Comparison of ENCODE assay signal across 17 mouse cellular contexts in the genomic region with DNA sequence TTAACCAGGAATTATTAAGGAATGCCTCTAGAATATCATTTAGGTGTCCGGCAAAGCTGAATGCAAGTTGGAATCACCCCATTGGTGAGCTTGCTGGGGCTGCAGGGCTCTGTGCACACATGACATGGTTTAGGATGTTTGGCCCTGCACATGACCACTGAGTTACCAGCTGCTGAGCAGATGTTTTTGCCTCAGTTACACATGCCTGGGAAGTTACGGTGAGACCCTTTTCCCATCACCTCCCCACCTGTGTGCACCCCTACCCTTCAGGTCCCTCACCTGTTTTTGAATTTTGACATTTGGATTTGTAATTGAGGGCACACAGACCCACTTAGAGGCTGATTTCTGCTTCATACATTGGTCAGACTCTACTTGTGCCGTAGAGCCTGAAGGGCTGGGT. TPM values are rescaled to one million over a fixed set of nuclear protein-coding genes. Genes with fewer than 3 reads are reported as not detected.
DNase-seq lines count a peak whose midpoint lies in the region; ATAC-seq lines count a peak whose summit lies in the region.
"Had no signal": no experiment of that assay in that cellular context is flagged by ENCODE, and none has a peak within 500 bp of the region (broad histone marks: within the 10 kb centered on the region; RNA-seq: fewer than 3 reads in every experiment).

No protein-coding gene starts in this region.

- 43% methylated on average over 3 of the region's 3 CpGs for WGBS in heart, embryonic 12.5 days
- WGBS in midbrain, embryonic 10.5 days: 47% methylated on average over 3 of the region's 3 CpGs
- WGBS in midbrain, embryonic 16.5 days: 66% methylated on average over 3 of the region's 3 CpGs
- 21% methylated on average over 3 of the region's 3 CpGs for WGBS in embryonic facial prominence, embryonic 14.5 days
- WGBS in limb, embryonic 13.5 days: 20% methylated on average over 3 of the region's 3 CpGs

- H3K27me3 ChIP-seq in heart, embryonic 12.5 days (replicated peaks): no peaks in the 10 kb centered on the region
- no peaks in the 10 kb centered on the region for H3K27me3 ChIP-seq in midbrain, embryonic 10.5 days (ENCODE audit: low read depth, poor library complexity, severe bottlenecking)
- H3K27me3 ChIP-seq in midbrain, embryonic 16.5 days (ENCODE audit: control insufficient read depth, insufficient read depth, low read depth, low read length): no peaks in the 10 kb centered on the region
- no peaks in the 10 kb centered on the region for H3K27me3 ChIP-seq in embryonic facial prominence, embryonic 14.5 days (replicated peaks; ENCODE audit: control insufficient read depth, insufficient read depth, low read length)
- H3K27me3 ChIP-seq in limb, embryonic 13.5 days: no peaks in the 10 kb centered on the region
- H3K27me3 ChIP-seq: intestine, embryonic 15.5 days; lung, embryonic 15.5 days had no signal

- H3K4me1 ChIP-seq in heart, embryonic 12.5 days (replicated peaks): peaks cover 90% of the 10 kb centered on the region
- peaks cover 100% of the 10 kb centered on the region for H3K4me1 ChIP-seq in midbrain, embryonic 10.5 days
- peaks cover 30% of the 10 kb centered on the region for H3K4me1 ChIP-seq in midbrain, embryonic 16.5 days (ENCODE audit: control insufficient read depth, insufficient read depth, low read length)
- peaks cover 88% of the 10 kb centered on the region for H3K4me1 ChIP-seq in embryonic facial prominence, embryonic 14.5 days (ENCODE audit: control insufficient read depth, insufficient read depth, low read length)
- H3K4me1 ChIP-seq in limb, embryonic 13.5 days: peaks cover 93% of the 10 kb centered on the region

- DNase-seq in heart, postnatal 10 days: no peak
- no peak for DNase-seq in midbrain, embryonic 10.5 days (ENCODE audit: low spot score)
- DNase-seq in embryonic facial prominence, embryonic 14.5 days (ENCODE audit: low spot score): no peak
- no peak for DNase-seq in left cerebral cortex, adult 9 months (ENCODE audit: low spot score in 2 of 2)
- DNase-seq in lung, postnatal 25 days (ENCODE audit: low spot score): no peak
- DNase-seq: adrenal gland, adult 2 months; cerebellum, adult 11-12 months; layer of hippocampus, adult 9-11 months; thymus, postnatal 14 days had no signal

- peak overlapping the region; percentile 42 for H3K4me2 ChIP-seq in heart, embryonic 12.5 days
- H3K4me2 ChIP-seq in midbrain, embryonic 16.5 days (ENCODE audit: low read length): no peak overlapping the region
- peak overlapping the region; percentile 31; the same call in 1 of the 2 replicates for H3K4me2 ChIP-seq in embryonic facial prominence, embryonic 14.5 days (ENCODE audit: low read depth, low read length)
- peak overlapping the region; percentile 43 for H3K4me2 ChIP-seq in limb, embryonic 13.5 days (replicated peaks)

- intact Hi-C loops in heart, postnatal 10 days (cut with DNase I): loop anchor here (2.0 kb wide), 2 partner anchors 73 to 181 kb away; no protein-coding TSS in a partner anchor

- no peaks in the 10 kb centered on the region for H3K9me3 ChIP-seq in heart, embryonic 12.5 days (replicated peaks)
- H3K9me3 ChIP-seq in midbrain, embryonic 10.5 days (replicated peaks): no peaks in the 10 kb centered on the region
- no peaks in the 10 kb centered on the region for H3K9me3 ChIP-seq in midbrain, embryonic 16.5 days (replicated peaks; ENCODE audit: control insufficient read depth, low read length, poor library complexity, severe bottlenecking)
- H3K9me3 ChIP-seq in embryonic facial prominence, embryonic 14.5 days (ENCODE audit: control insufficient read depth, low read length): no peaks in the 10 kb centered on the region
- H3K9me3 ChIP-seq in limb, embryonic 13.5 days: no peaks in the 10 kb centered on the region
- H3K9me3 ChIP-seq: intestine, embryonic 15.5 days; lung, embryonic 15.5 days had no signal

- H3K4me3 ChIP-seq in heart, embryonic 12.5 days: no peak overlapping the region
- H3K4me3 ChIP-seq in midbrain, embryonic 10.5 days: peak overlapping the region; percentile 46; the same call in 1 of the 2 replicates
- H3K4me3 ChIP-seq in midbrain, embryonic 16.5 days (ENCODE audit: low read depth, low read length): no peak overlapping the region
- H3K4me3 ChIP-seq in embryonic facial prominence, embryonic 14.5 days (ENCODE audit: low read depth, low read length): no peak overlapping the region
- no peak overlapping the region for H3K4me3 ChIP-seq in limb, embryonic 13.5 days
- H3K4me3 ChIP-seq: intestine, embryonic 15.5 days; lung, embryonic 15.5 days had no signal

- H3K9ac ChIP-seq in heart, embryonic 12.5 days: peak overlapping the region; percentile 57
- no peak overlapping the region for H3K9ac ChIP-seq in midbrain, embryonic 16.5 days (ENCODE audit: low read depth, low read length)
- H3K9ac ChIP-seq in embryonic facial prominence, embryonic 14.5 days (ENCODE audit: low read depth, low read length): no peak overlapping the region
- H3K9ac ChIP-seq in limb, embryonic 13.5 days: 0 out of 2 replicates have a peak overlapping the region, but pooled peaks have one; percentile 5
- H3K9ac ChIP-seq: intestine, embryonic 15.5 days; lung, embryonic 15.5 days had no signal

- H3K36me3 ChIP-seq in heart, embryonic 12.5 days: no peaks in the 10 kb centered on the region
- no peaks in the 10 kb centered on the region for H3K36me3 ChIP-seq in midbrain, embryonic 10.5 days
- H3K36me3 ChIP-seq in midbrain, embryonic 16.5 days (ENCODE audit: control insufficient read depth, insufficient read depth, low read length): no peaks in the 10 kb centered on the region
- H3K36me3 ChIP-seq in embryonic facial prominence, embryonic 14.5 days (ENCODE audit: control insufficient read depth, insufficient read depth, low read length): no peaks in the 10 kb centered on the region
- H3K36me3 ChIP-seq in limb, embryonic 13.5 days: no peaks in the 10 kb centered on the region
- H3K36me3 ChIP-seq: G1E; intestine, embryonic 15.5 days; lung, embryonic 15.5 days had no signal

- peak overlapping the region; percentile 73 for H3K27ac ChIP-seq in heart, embryonic 12.5 days (ENCODE audit: poor library complexity, severe bottlenecking)
- H3K27ac ChIP-seq in midbrain, embryonic 10.5 days (replicated peaks): peak overlapping the region; percentile 81
- no peak overlapping the region for H3K27ac ChIP-seq in midbrain, embryonic 16.5 days (ENCODE audit: low read length)
- peak overlapping the region; percentile 60 for H3K27ac ChIP-seq in embryonic facial prominence, embryonic 14.5 days (replicated peaks; ENCODE audit: low read depth, low read length)
- peak overlapping the region; percentile 10; the same call in 1 of the 2 replicates for H3K27ac ChIP-seq in limb, embryonic 13.5 days
- H3K27ac ChIP-seq: kidney, postnatal 0 days had no signal

- ATAC-seq in heart, embryonic 12.5 days (ENCODE audit: insufficient number of reproducible peaks, low FRiP score): no peak
- ATAC-seq in midbrain, embryonic 16.5 days: no peak
- ATAC-seq in embryonic facial prominence, embryonic 14.5 days (ENCODE audit: low read depth): no peak
- no peak for ATAC-seq in limb, embryonic 13.5 days (ENCODE audit: low FRiP score, low read depth)
- ATAC-seq: intestine, embryonic 15.5 days had no signal

RNA-seq across cellular contexts. Expression of gene Tead1, which starts 6.9 kb away (rescaled TPM):
- 33.9 and 36.4 TPM in 2 replicates for polyA plus RNA-seq in heart, embryonic 12.5 days (2016; fragmentation: Nextera tagmentation; extraction: Ambion mirVana)
- 100 to 1,000 TPM; 134 to 147 TPM for total RNA-seq in heart, postnatal 10 days (2021)
- 17.1 and 17.6 TPM in 2 replicates for polyA plus RNA-seq in midbrain, embryonic 10.5 days (2016; fragmentation: Nextera tagmentation; extraction: Ambion mirVana)
- 11.3 and 12.5 TPM in 2 replicates for polyA plus RNA-seq in midbrain, embryonic 16.5 days (2015; fragmentation: Nextera tagmentation; extraction: Ambion mirVana)
- polyA plus RNA-seq in embryonic facial prominence, embryonic 14.5 days (2014; fragmentation: Nextera tagmentation; extraction: Ambion mirVana): 18.0 and 18.2 TPM in 2 replicates
- 30.8 and 33.8 TPM in 2 replicates for polyA plus RNA-seq in limb, embryonic 13.5 days (2015; fragmentation: Nextera tagmentation; extraction: Ambion mirVana)
- total RNA-seq: megakaryocyte progenitor cell, adult 5-6 weeks had no signal
- polyA plus RNA-seq: G1E had no signal

Comparison
In these comparisons a context has a peak if more than half of its experiments do, and no peak if none do; other contexts are left out.
1. H3K9ac ChIP-seq: peak in heart, embryonic 12.5 days (single experiment) and limb, embryonic 13.5 days (single experiment); none in midbrain, embryonic 16.5 days (single experiment) and embryonic facial prominence, embryonic 14.5 days (single experiment).